Mouse (Mus musculus) stomach, postnatal 0 days (tissue): ENCODE results near the gene Iqcn.

Source experiments
- CTCF ChIP-seq: IDR thresholded peaks from 2 replicates; pipeline ENCODE4 v1.5.1; 2016; ENCODE audit warnings: antibody characterized with exemption, low read depth, mild to moderate bottlenecking, moderate library complexity
- EP300 ChIP-seq: optimal IDR thresholded peaks from 2 replicates; pipeline ENCODE3; 2016; ENCODE audit warnings: antibody characterized with exemption

GRCm38 (mm10) chr8:70675336-70675735 is 27.9 kb upstream of the Iqcn start:
- TF ChIP-seq CTCF (no peak), EP300 (no peak)
